Mouse (Mus musculus): ENCODE results near the gene Tsacc. TPM values are rescaled to one million over a fixed set of nuclear protein-coding genes. Genes with fewer than 3 reads are reported as not detected.

Gene Tsacc
- polyA plus RNA-seq, 1 experiment from 2014 or later, result 7.2 TPM

GRCm38 (mm10) chr3:88245811-88246210, 51.0 kb downstream of the Tsacc start:
- Histone ChIP-seq H3K27me3 (replicated peaks; ENCODE audit: control insufficient read depth, insufficient read depth, low read length) (peaks cover 40% of the 10 kb centered on the region), H3K36me3 (ENCODE audit: control insufficient read depth, insufficient read depth) (no peaks in the 10 kb centered on the region), H3K4me3 (ENCODE audit: low read depth, low read length) (no peak overlapping the region), H3K4me2 (replicated peaks; ENCODE audit: low read depth) (no peak overlapping the region), H3K27ac (ENCODE audit: low read depth, low read length) (no peak overlapping the region), H3K9me3 (ENCODE audit: control insufficient read depth) (no peaks in the 10 kb centered on the region), H3K9ac (ENCODE audit: low read depth, low read length) (no peak overlapping the region), H3K4me1 (replicated peaks; ENCODE audit: control insufficient read depth, insufficient read depth, low read length) (no peaks in the 10 kb centered on the region)
- peak; percentile 95 for TF ChIP-seq CTCF (IDR thresholded peaks at IDR 0.05; ENCODE audit: low read depth)
- WGBS, result 25% methylated on average over 13 of the region's 13 CpGs
- no peak; the same call in 1 of the 2 replicates for ATAC-seq

GRCm38 (mm10) chr3:88244071-88244470, 52.7 kb downstream of the Tsacc start:
- 13% methylated on average over 2 of the region's 2 CpGs for WGBS
- H3K9ac ChIP-seq (ENCODE audit: low read depth, low read length), result no peak overlapping the region
- H3K9me3 ChIP-seq (ENCODE audit: control insufficient read depth), result no peaks in the 10 kb centered on the region
- TF ChIP-seq CTCF (IDR thresholded peaks at IDR 0.05; ENCODE audit: low read depth), result peak; percentile 86
- no peak for ATAC-seq
- no peak overlapping the region for H3K27ac ChIP-seq (ENCODE audit: low read depth, low read length)
- no peak overlapping the region for H3K4me2 ChIP-seq (replicated peaks; ENCODE audit: low read depth)
- peaks cover 56% of the 10 kb centered on the region for H3K27me3 ChIP-seq (replicated peaks; ENCODE audit: control insufficient read depth, insufficient read depth, low read length)
- no peak overlapping the region for H3K4me3 ChIP-seq (ENCODE audit: low read depth, low read length)
- H3K36me3 ChIP-seq (ENCODE audit: control insufficient read depth, insufficient read depth), result no peaks in the 10 kb centered on the region
- no peaks in the 10 kb centered on the region for H3K4me1 ChIP-seq (replicated peaks; ENCODE audit: control insufficient read depth, insufficient read depth, low read length)

GRCm38 (mm10) chr3:88242531-88242930, 54.3 kb downstream of the Tsacc start:
- no peak overlapping the region for H3K27ac ChIP-seq (ENCODE audit: low read depth, low read length)
- 0 out of 2 replicates have a peak, but pooled peaks have one; percentile 30 for ATAC-seq
- no peaks in the 10 kb centered on the region for H3K36me3 ChIP-seq (ENCODE audit: control insufficient read depth, insufficient read depth)
- no peak overlapping the region for H3K9ac ChIP-seq (ENCODE audit: low read depth, low read length)
- no peak overlapping the region for H3K4me3 ChIP-seq (ENCODE audit: low read depth, low read length)
- H3K4me1 ChIP-seq (replicated peaks; ENCODE audit: control insufficient read depth, insufficient read depth, low read length), result no peaks in the 10 kb centered on the region
- WGBS, result 6% methylated on average over 13 of the region's 13 CpGs
- TF ChIP-seq CTCF (IDR thresholded peaks at IDR 0.05; ENCODE audit: low read depth), result peak; percentile 93
- no peak overlapping the region for H3K4me2 ChIP-seq (replicated peaks; ENCODE audit: low read depth)
- H3K9me3 ChIP-seq (ENCODE audit: control insufficient read depth), result no peaks in the 10 kb centered on the region
- H3K27me3 ChIP-seq (replicated peaks; ENCODE audit: control insufficient read depth, insufficient read depth, low read length), result peaks cover 67% of the 10 kb centered on the region

- H3K27me3 ChIP-seq (replicated peaks; ENCODE audit: control insufficient read depth, insufficient read depth, low read length), result peaks cover 71% of the 10 kb centered on the region
- no peak for ATAC-seq
- WGBS, result 4% methylated on average over 45 of the region's 48 CpGs
- no peaks in the 10 kb centered on the region for H3K4me1 ChIP-seq (replicated peaks; ENCODE audit: control insufficient read depth, insufficient read depth, low read length)
- H3K4me2 ChIP-seq (replicated peaks; ENCODE audit: low read depth), result no peak overlapping the region
- H3K9me3 ChIP-seq (ENCODE audit: control insufficient read depth), result no peaks in the 10 kb centered on the region
- 0 out of 2 replicates have a peak overlapping the region, but pooled peaks have one; percentile 5 for H3K4me3 ChIP-seq (ENCODE audit: low read depth, low read length)
- no peak for TF ChIP-seq CTCF (IDR thresholded peaks at IDR 0.05; ENCODE audit: low read depth)
- H3K9ac ChIP-seq (ENCODE audit: low read depth, low read length), result no peak overlapping the region
- H3K36me3 ChIP-seq (ENCODE audit: control insufficient read depth, insufficient read depth), result no peaks in the 10 kb centered on the region
- H3K27ac ChIP-seq (ENCODE audit: low read depth, low read length), result no peak overlapping the region
These were observed 55.6 kb downstream of the Tsacc start for GRCm38 (mm10) chr3:88241045-88241786.

GRCm38 (mm10) chr3:88239446-88239845, 57.4 kb downstream of the Tsacc start:
- no peaks in the 10 kb centered on the region for H3K4me1 ChIP-seq (replicated peaks; ENCODE audit: control insufficient read depth, insufficient read depth, low read length)
- peaks cover 61% of the 10 kb centered on the region for H3K27me3 ChIP-seq (replicated peaks; ENCODE audit: control insufficient read depth, insufficient read depth, low read length)
- no peak overlapping the region for H3K4me3 ChIP-seq (ENCODE audit: low read depth, low read length)
- no peak for ATAC-seq
- no peak overlapping the region for H3K27ac ChIP-seq (ENCODE audit: low read depth, low read length)
- TF ChIP-seq CTCF (IDR thresholded peaks at IDR 0.05; ENCODE audit: low read depth), result no peak
- H3K9me3 ChIP-seq (ENCODE audit: control insufficient read depth), result no peaks in the 10 kb centered on the region
- H3K9ac ChIP-seq (ENCODE audit: low read depth, low read length), result no peak overlapping the region
- no peak overlapping the region for H3K4me2 ChIP-seq (replicated peaks; ENCODE audit: low read depth)
- 64% methylated on average over 4 of the region's 4 CpGs for WGBS
- no peaks in the 10 kb centered on the region for H3K36me3 ChIP-seq (ENCODE audit: control insufficient read depth, insufficient read depth)

GRCm38 (mm10) chr3:88238866-88239391, 57.9 kb downstream of the Tsacc start:
- H3K9ac ChIP-seq (ENCODE audit: low read depth, low read length), result no peak overlapping the region
- H3K4me3 ChIP-seq (ENCODE audit: low read depth, low read length), result no peak overlapping the region
- H3K4me1 ChIP-seq (replicated peaks; ENCODE audit: control insufficient read depth, insufficient read depth, low read length), result no peaks in the 10 kb centered on the region
- no peaks in the 10 kb centered on the region for H3K9me3 ChIP-seq (ENCODE audit: control insufficient read depth)
- H3K36me3 ChIP-seq (ENCODE audit: control insufficient read depth, insufficient read depth), result no peaks in the 10 kb centered on the region
- no peak for ATAC-seq
- no peak overlapping the region for H3K4me2 ChIP-seq (replicated peaks; ENCODE audit: low read depth)
- WGBS, result 56% methylated on average over 8 of the region's 8 CpGs
- no peak for TF ChIP-seq CTCF (IDR thresholded peaks at IDR 0.05; ENCODE audit: low read depth)
- peaks cover 61% of the 10 kb centered on the region for H3K27me3 ChIP-seq (replicated peaks; ENCODE audit: control insufficient read depth, insufficient read depth, low read length)
- no peak overlapping the region for H3K27ac ChIP-seq (ENCODE audit: low read depth, low read length)

Measured in intestine, postnatal 0 days (tissue).